Mouse (Mus musculus): ENCODE data around the gene Cldn17.

GRCm38 (mm10) chr16:88463235-88463634 is 43.5 kb downstream of the Cldn17 start:
- TF ChIP-seq CTCF (IDR thresholded peaks at IDR 0.05; ENCODE audit: control insufficient read depth, insufficient read depth, insufficient replicate concordance, low read depth, low read length) (no peak), POLR2A (IDR thresholded peaks at IDR 0.05; ENCODE audit: control insufficient read depth, low read depth, low read length) (no peak)
